Mouse (Mus musculus) kidney, postnatal 0 days (tissue): ENCODE measurements around the gene Cops7a. TPM values are rescaled to one million over a fixed set of nuclear protein-coding genes. Genes with fewer than 3 reads are reported as not detected.

Experiments used
- ATAC-seq: fragments of 200-750 bp; cut with Nextera tagmentation; replicated peaks from 2 replicates; pipeline ENCODE4 v1.8.0; 2017; ENCODE audit warnings: low read depth, moderate number of reproducible peaks, moderate TSS enrichment, moderate library complexity; ENCODE audit not compliant: low FRiP score
- DNase-seq: peaks from one replicate; pipeline ENCODE4 v3.0.0-alpha.2; 2016; ENCODE audit warnings: low spot score
- H3K27ac ChIP-seq: fragments of 300-500 bp; sonication (generic); 2 replicates; pipeline ENCODE4 v1.5.1; 2014; ENCODE audit warnings: mild to moderate bottlenecking
- H3K27me3 ChIP-seq: fragments of 300-500 bp; sonication (generic); 2 replicates; pipeline ENCODE4 v1.6.1; 2014; ENCODE audit warnings: low read length, mixed read lengths; ENCODE audit not compliant: insufficient read depth
- H3K36me3 ChIP-seq: fragments of 300-500 bp; sonication (generic); 2 replicates; pipeline ENCODE4 v1.6.1; 2014; ENCODE audit warnings: low read length, mixed read lengths; ENCODE audit not compliant: insufficient read depth
- H3K4me1 ChIP-seq: fragments of 300-500 bp; sonication (generic); replicated peaks from 2 replicates; pipeline ENCODE4 v1.6.1; 2014; ENCODE audit warnings: antibody characterized with exemption, low read length, mixed read lengths; ENCODE audit not compliant: insufficient read depth
- H3K4me2 ChIP-seq: fragments of 300-500 bp; sonication (generic); 2 replicates; pipeline ENCODE4 v1.6.1; 2014; ENCODE audit warnings: mild to moderate bottlenecking, low read length, moderate library complexity, mixed read lengths
- H3K4me3 ChIP-seq: fragments of 300-500 bp; sonication (generic); replicated peaks from 2 replicates; pipeline ENCODE4 v1.5.1; 2014; ENCODE audit warnings: low read depth, low read length
- H3K9ac ChIP-seq: fragments of 300-500 bp; sonication (generic); 2 replicates; pipeline ENCODE4 v1.6.1; 2014; ENCODE audit warnings: low read depth, low read length
- H3K9me3 ChIP-seq: fragments of 300-500 bp; sonication (generic); replicated peaks from 2 replicates; pipeline ENCODE4 v1.6.1; 2016; ENCODE audit warnings: low read length, inconsistent platforms, mixed read lengths
- CTCF ChIP-seq: IDR thresholded peaks from 2 replicates; pipeline ENCODE4 v1.5.1; 2016; ENCODE audit warnings: antibody characterized with exemption, low read depth, mild to moderate bottlenecking, moderate library complexity
- WGBS: fragments of 180-500 bp; shearing (Covaris S2); extraction: QIAGEN DNeasy Blood & Tissue Kit; methylation state at CpG from one replicate; pipeline ENCODE4 v1.1.7; 2014; 5-methylcytosine and 5-hydroxymethylcytosine counted together
- polyA plus RNA-seq: library from polyadenylated mRNA; unstranded; fragments of >200 nt; fragmentation: Nextera tagmentation; extraction: Ambion mirVana; gene quantifications from 2 replicates; pipeline ENCODE4 v1.2.1, GENCODE M21; 2015

Gene Cops7a
- polyA plus RNA-seq, 1 experiment from 2014 or later = 153 TPM

DNA sequence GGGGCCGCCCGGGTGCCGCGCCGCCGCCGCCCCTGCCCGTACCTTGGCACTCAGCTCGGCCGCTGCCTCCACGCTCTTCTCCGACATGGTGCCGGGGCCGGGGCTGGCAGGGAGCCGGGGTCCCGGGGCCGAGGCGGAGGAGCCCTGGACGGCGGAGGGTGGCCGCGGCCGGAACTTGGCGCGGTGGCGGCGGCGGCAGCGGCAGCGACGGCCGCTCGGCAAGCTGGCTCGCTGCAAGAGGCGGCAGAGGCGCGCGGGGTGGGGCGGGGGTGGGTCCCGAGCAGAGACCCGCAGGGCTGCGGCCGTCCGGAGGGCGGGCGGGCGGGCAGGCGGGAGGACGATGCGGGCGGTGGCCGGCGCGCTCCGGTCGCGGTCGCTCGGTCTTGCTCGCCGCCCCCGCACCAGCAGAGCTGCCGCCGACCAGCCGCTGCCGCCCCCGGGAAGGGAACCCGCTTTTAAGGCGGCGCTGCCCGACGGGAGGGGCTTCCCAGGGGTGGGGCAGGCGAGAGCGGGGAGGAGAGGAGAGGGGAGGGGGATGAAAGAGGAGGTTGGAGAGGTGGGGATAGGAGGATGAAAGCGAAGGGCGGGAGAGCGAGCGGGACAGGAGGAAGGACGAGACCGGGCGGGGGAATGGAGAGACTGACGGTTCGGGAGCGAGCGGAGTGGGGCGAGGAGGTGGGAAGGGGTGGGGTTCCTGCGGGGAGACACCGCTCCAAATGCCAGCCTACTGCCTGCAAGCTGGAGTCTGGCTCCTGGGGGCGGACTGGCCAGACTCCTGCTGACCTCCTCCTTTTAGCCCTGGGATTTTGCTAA is 47.6 kb downstream of the Cops7a start:
- peaks cover 35% of the 10 kb centered on the region for H3K4me1 ChIP-seq

DNA sequence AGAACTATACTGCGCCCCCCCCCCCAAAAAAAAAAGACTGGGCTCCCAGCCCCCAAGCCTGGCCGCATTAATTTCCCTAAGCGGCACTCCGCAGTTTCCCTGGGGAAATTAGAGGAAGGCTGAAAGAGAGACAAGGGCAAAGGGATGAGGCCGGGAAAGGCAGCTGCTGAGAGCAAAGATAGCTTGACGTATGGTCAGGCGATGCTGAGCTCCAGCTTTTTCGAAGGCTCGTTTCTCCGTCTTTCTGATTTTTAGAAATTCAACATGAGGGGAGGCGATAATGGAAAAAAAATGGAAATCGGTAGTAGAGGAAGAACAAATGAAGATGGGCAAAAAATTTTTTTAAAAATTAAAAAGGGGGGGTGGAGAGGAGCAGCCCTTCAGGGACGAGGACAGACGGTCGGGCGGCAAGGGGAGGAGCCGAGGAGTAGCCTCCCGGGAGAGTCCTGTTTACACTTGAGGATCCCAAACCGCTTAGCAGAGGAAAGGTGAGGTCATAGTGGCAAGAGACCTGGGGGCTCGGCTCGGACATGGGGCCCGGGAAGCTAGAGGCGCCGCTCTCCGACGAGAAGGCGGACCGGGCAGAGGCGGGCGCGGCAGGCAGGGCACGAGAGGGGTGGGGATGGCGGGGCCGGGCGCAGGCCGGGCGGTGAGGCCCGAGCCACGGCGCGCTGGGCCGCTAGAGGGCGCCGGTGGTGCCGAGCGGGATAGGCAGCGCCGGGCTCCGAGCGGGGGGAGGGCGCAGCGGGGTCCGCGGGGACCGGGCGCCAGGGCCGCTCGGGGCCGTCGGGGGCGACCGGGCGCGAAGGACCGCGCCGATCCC is 48.4 kb downstream of the Cops7a start:
- H3K27me3 ChIP-seq = no peaks in the 10 kb centered on the region
- H3K4me1 ChIP-seq = peaks cover 35% of the 10 kb centered on the region
- peak overlapping the region; percentile 84 for H3K4me2 ChIP-seq
- H3K4me3 ChIP-seq = peak overlapping the region; percentile 86
- WGBS = under 1% methylated on average over 41 of the region's 67 CpGs
- no peaks in the 10 kb centered on the region for H3K9me3 ChIP-seq
- peak overlapping the region; percentile 99 for H3K27ac ChIP-seq
- peak; percentile 62; the same call in 1 of the 2 replicates for TF ChIP-seq CTCF
- ATAC-seq = peak; percentile 72
- DNase-seq = peak; percentile 91
- peak overlapping the region; percentile 100 for H3K9ac ChIP-seq
- peaks cover 20% of the 10 kb centered on the region for H3K36me3 ChIP-seq

More for the DNA sequence above, 47.6 kb downstream of the Cops7a start:
- Histone ChIP-seq H3K9ac (peak overlapping the region; percentile 100), H3K36me3 (peaks cover 17% of the 10 kb centered on the region), H3K4me2 (peak overlapping the region; percentile 84), H3K9me3 (no peaks in the 10 kb centered on the region), H3K27ac (peak overlapping the region; percentile 99), H3K27me3 (no peaks in the 10 kb centered on the region), H3K4me3 (peak overlapping the region; percentile 86)
- ATAC-seq (peak; percentile 54), DNase-seq (peak; percentile 97)
- TF ChIP-seq CTCF = no peak
- under 1% methylated on average over 48 of the region's 89 CpGs for WGBS

GRCm38 (mm10) chr6:124915942-124916694 is 49.2 kb downstream of the Cops7a start:
- peak overlapping the region; percentile 100 for H3K9ac ChIP-seq
- no peak for DNase-seq
- no peak for TF ChIP-seq CTCF
- 2% methylated on average over 12 of the region's 12 CpGs for WGBS
- peak overlapping the region; percentile 99 for H3K27ac ChIP-seq
- peak overlapping the region; percentile 84 for H3K4me2 ChIP-seq
- H3K36me3 ChIP-seq = peaks cover 20% of the 10 kb centered on the region
- 0 out of 2 replicates have a peak, but pooled peaks have one; percentile 2 for ATAC-seq
- peak overlapping the region; percentile 86 for H3K4me3 ChIP-seq
- peaks cover 35% of the 10 kb centered on the region for H3K4me1 ChIP-seq
- no peaks in the 10 kb centered on the region for H3K9me3 ChIP-seq
- H3K27me3 ChIP-seq = no peaks in the 10 kb centered on the region

DNA sequence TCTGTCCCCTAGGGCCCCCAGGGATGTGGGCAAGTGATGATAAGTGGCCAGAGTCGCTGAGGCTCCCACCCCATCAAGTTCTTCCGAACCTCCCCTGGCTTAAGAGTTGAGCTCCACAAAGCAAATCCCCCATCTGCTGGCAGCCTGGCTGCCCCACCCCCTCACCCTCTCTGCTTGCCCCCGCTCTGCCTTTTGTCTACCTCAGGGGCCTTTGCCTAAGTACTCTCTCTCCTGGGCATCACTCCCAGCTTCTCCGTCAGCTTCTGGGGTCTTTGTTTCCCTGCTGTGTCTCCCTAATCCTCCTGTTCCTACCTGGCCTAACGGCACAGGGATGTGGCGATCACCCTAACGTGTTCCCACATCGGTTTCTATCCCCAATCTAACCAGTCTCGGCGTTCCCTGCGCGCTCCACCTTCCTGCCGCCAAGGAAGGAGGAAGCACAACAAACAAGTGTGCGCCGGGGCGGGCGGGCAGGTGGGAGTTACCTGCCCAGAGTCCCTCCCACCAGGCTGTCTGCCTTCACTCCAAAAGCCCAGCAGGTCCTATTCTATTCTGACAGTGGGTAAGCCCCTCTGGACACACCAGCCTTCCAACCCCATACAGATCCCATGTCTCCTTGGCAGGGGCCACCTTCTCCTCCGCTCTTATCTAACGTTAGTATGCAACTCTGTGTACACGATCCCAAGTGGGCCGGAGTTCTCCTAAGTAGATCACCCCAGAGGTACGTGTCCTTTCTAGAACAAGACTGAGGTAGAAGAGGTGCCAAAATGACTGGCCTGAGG is 50.0 kb downstream of the Cops7a start:
- DNase-seq (no peak), ATAC-seq (no peak)
- Histone ChIP-seq H3K36me3 (peaks cover 20% of the 10 kb centered on the region), H3K9me3 (no peaks in the 10 kb centered on the region), H3K27ac (peak overlapping the region; percentile 99), H3K4me1 (peaks cover 32% of the 10 kb centered on the region), H3K27me3 (no peaks in the 10 kb centered on the region), H3K4me2 (peak overlapping the region; percentile 84), H3K9ac (peak overlapping the region; percentile 100), H3K4me3 (peak overlapping the region; percentile 86)
- 24% methylated on average over 21 of the region's 22 CpGs for WGBS
- TF ChIP-seq CTCF = no peak

DNA sequence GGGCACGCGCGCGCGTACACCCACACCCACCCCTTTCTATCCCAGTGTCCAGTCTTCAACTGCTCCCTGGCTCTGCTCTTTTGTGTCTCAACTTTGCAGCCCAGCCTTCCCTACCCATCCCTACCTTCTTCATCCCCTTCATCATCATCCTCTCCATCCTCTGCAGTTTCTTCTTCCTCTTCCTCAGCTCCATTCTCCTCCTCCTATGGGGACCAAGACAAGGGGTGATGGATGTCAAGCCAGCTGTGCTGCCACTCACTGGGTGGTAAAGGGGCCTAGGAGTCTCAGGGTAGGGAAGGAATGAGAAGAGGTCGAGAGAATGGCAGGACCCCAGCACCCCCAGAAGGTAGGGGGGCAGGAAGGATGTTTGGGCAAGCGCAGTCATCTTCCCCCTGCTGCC is 50.8 kb downstream of the Cops7a start:
- no peak for TF ChIP-seq CTCF
- DNase-seq (no peak), ATAC-seq (no peak)
- WGBS = 86% methylated on average over 7 of the region's 7 CpGs
- Histone ChIP-seq H3K4me3 (no peak overlapping the region), H3K4me2 (peak overlapping the region; percentile 84; the same call in 1 of the 2 replicates), H3K27ac (no peak overlapping the region), H3K4me1 (peaks cover 34% of the 10 kb centered on the region), H3K36me3 (peaks cover 20% of the 10 kb centered on the region), H3K9ac (no peak overlapping the region), H3K27me3 (no peaks in the 10 kb centered on the region), H3K9me3 (no peaks in the 10 kb centered on the region)
